Mouse (Mus musculus): ENCODE measurements at regions not wholly inside any gene's neighbourhood (a gene's known extent, or its start where the extent isn't known, plus 50 kb on each side); places are given as distances from the start of the nearest gene placed in this dataset.

DNA sequence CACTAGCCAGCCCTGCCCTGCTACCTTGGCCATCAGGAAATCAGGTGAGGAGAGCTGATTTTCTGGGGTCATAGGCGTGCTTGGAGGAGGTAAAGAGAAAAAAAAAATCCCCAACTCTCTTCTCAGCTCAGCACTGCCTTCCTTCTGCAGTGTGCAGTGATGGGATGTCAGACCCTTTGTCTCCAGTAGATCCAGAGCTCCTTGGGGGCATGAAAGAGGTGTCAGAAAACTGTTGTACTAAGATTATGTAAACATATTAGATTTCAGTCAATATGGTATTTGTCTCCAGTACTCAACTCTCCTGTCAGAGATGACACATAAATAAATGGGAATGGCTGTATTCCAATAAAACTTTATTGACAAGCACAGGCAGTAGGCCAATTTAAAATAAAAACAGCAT lies 226.8 kb upstream of the Ercc4 start:
- 25% methylated on average over 1 of the region's 1 CpGs for WGBS (ENCODE audit: insufficient replicate concordance)

DNA sequence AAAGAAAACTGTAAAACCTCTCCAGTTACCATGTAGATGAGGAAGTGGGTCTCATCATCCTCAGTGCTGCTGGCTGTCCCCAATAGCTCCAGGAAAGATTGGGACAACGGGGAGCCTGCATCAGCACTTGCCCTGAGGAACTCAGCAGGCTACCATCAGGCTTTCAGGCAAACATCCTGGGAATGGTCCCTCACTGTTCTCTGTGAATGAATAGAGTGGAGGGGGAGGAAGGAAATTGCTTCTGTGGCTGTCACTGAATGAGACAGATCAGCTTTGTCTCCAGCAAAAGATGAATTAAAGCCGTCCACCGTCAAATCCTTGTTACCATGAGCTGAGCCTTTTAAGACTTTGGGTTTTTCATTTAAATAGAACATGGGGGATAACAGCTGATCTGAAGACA lies 224.9 kb upstream of the Ercc4 start:
- DNase-seq (ENCODE audit: low read depth in 3 of 3, low spot score in 3 of 3) (no peak), ATAC-seq (ENCODE audit: insufficient read depth) (no peak)
- no peaks in the 10 kb centered on the region for H3K4me1 ChIP-seq (replicated peaks; ENCODE audit: control insufficient read depth in 2 of 2, insufficient read depth in 2 of 2, low read length in 1 of 2)
- H3K27ac ChIP-seq = no peak overlapping the region
- no peaks in the 10 kb centered on the region for H3K9me3 ChIP-seq (ENCODE audit: control insufficient read depth, low read length)
- H3K27me3 ChIP-seq (ENCODE audit: control insufficient read depth, insufficient read depth, low read length) = no peaks in the 10 kb centered on the region
- H3K4me2 ChIP-seq (ENCODE audit: low read depth) = no peak overlapping the region
- H3K9ac ChIP-seq (replicated peaks) = no peak overlapping the region
- 25% methylated on average over 3 of the region's 3 CpGs for WGBS (ENCODE audit: insufficient replicate concordance)
- no peak for TF ChIP-seq CTCF (IDR thresholded peaks at IDR 0.05; ENCODE audit: low read depth)
- TF ChIP-seq EP300 (IDR thresholded peaks at IDR 0.05; ENCODE audit: low read depth) = no peak
- no peak overlapping the region for H3K4me3 ChIP-seq (ENCODE audit: insufficient read depth in 1 of 2, low read depth in 2 of 2, low read length in 2 of 2)
- no peaks in the 10 kb centered on the region for H3K36me3 ChIP-seq (replicated peaks; ENCODE audit: control insufficient read depth, insufficient read depth, low read depth)

More for the DNA sequence above, 226.8 kb upstream of the Ercc4 start:
- H3K9me3 ChIP-seq (ENCODE audit: control insufficient read depth, low read length) = no peaks in the 10 kb centered on the region
- H3K36me3 ChIP-seq (replicated peaks; ENCODE audit: control insufficient read depth, insufficient read depth, low read depth) = no peaks in the 10 kb centered on the region
- no peaks in the 10 kb centered on the region for H3K27me3 ChIP-seq (ENCODE audit: control insufficient read depth, insufficient read depth, low read length)
- no peak for TF ChIP-seq EP300 (IDR thresholded peaks at IDR 0.05; ENCODE audit: low read depth)
- TF ChIP-seq CTCF (IDR thresholded peaks at IDR 0.05; ENCODE audit: low read depth) = no peak
- H3K4me2 ChIP-seq (ENCODE audit: low read depth) = no peak overlapping the region
- ATAC-seq (ENCODE audit: insufficient read depth) = no peak
- H3K27ac ChIP-seq = no peak overlapping the region
- DNase-seq (ENCODE audit: low read depth in 3 of 3, low spot score in 3 of 3) = no peak
- no peaks in the 10 kb centered on the region for H3K4me1 ChIP-seq (replicated peaks; ENCODE audit: control insufficient read depth in 2 of 2, insufficient read depth in 2 of 2, low read length in 1 of 2)
- no peak overlapping the region for H3K9ac ChIP-seq (replicated peaks)
- H3K4me3 ChIP-seq (ENCODE audit: insufficient read depth in 1 of 2, low read depth in 2 of 2, low read length in 2 of 2) = no peak overlapping the region

DNA sequence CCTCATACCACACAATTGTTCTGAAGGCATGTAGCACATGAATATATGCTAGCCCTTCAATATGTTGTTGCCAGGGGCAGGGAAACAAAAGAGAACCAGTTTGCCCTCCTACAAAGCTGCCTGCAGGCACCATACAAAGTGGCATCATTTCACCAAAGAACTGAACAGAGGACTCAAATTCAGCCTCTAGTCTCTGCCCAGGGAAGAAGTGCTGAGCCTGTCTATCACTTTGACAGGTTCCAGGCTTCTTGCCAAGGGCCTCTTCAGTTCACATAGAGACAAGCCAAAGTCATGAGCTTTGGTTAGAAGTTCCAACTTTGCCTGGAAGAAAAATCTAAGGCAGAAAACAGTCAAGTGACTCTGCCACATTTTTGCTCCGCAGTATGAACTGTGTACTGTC lies 223.4 kb upstream of the Ercc4 start:
- DNase-seq (ENCODE audit: low read depth in 3 of 3, low spot score in 3 of 3) (no peak), ATAC-seq (ENCODE audit: insufficient read depth) (no peak)
- Histone ChIP-seq H3K27me3 (ENCODE audit: control insufficient read depth, insufficient read depth, low read length) (no peaks in the 10 kb centered on the region), H3K9ac (replicated peaks) (no peak overlapping the region), H3K4me3 (ENCODE audit: insufficient read depth in 1 of 2, low read depth in 2 of 2, low read length in 2 of 2) (no peak overlapping the region), H3K27ac (no peak overlapping the region), H3K36me3 (replicated peaks; ENCODE audit: control insufficient read depth, insufficient read depth, low read depth) (no peaks in the 10 kb centered on the region), H3K4me2 (ENCODE audit: low read depth) (no peak overlapping the region), H3K9me3 (ENCODE audit: control insufficient read depth, low read length) (no peaks in the 10 kb centered on the region), H3K4me1 (replicated peaks; ENCODE audit: control insufficient read depth in 2 of 2, insufficient read depth in 2 of 2, low read length in 1 of 2) (no peaks in the 10 kb centered on the region)
- TF ChIP-seq CTCF (IDR thresholded peaks at IDR 0.05; ENCODE audit: low read depth) (no peak), EP300 (IDR thresholded peaks at IDR 0.05; ENCODE audit: low read depth) (no peak)
- WGBS (ENCODE audit: insufficient replicate concordance) = 50% methylated on average over 1 of the region's 1 CpGs

DNA sequence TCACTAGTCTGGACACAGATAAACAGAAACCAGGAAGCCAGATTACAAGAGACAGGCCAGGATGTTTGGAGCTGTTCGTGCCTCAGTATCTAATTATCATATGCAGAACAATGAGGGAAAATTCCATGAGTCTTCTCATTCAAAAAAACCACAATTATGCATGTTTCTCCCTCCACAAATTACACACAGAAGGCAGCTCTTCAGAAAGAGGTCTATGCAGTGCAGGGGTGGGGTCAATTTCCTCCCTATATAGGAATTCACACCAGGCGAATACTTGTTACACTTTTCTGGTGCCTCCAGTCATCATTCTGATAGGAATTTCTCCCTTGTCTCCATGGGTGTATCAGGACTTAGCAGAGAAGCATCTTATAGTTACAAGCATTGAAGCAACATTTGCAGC lies 222.1 kb upstream of the Ercc4 start:
- DNase-seq (ENCODE audit: low read depth in 3 of 3, low spot score in 3 of 3) (no peak), ATAC-seq (ENCODE audit: insufficient read depth) (no peak)
- Histone ChIP-seq H3K9ac (replicated peaks) (no peak overlapping the region), H3K36me3 (replicated peaks; ENCODE audit: control insufficient read depth, insufficient read depth, low read depth) (no peaks in the 10 kb centered on the region), H3K27ac (no peak overlapping the region), H3K4me1 (replicated peaks; ENCODE audit: control insufficient read depth in 2 of 2, insufficient read depth in 2 of 2, low read length in 1 of 2) (no peaks in the 10 kb centered on the region), H3K4me3 (ENCODE audit: insufficient read depth in 1 of 2, low read depth in 2 of 2, low read length in 2 of 2) (no peak overlapping the region), H3K9me3 (ENCODE audit: control insufficient read depth, low read length) (no peaks in the 10 kb centered on the region), H3K4me2 (ENCODE audit: low read depth) (no peak overlapping the region), H3K27me3 (ENCODE audit: control insufficient read depth, insufficient read depth, low read length) (no peaks in the 10 kb centered on the region)
- 37% methylated on average over 2 of the region's 2 CpGs for WGBS (ENCODE audit: insufficient replicate concordance)
- TF ChIP-seq EP300 (IDR thresholded peaks at IDR 0.05; ENCODE audit: low read depth) = no peak
- no peak for TF ChIP-seq CTCF (IDR thresholded peaks at IDR 0.05; ENCODE audit: low read depth)

DNA sequence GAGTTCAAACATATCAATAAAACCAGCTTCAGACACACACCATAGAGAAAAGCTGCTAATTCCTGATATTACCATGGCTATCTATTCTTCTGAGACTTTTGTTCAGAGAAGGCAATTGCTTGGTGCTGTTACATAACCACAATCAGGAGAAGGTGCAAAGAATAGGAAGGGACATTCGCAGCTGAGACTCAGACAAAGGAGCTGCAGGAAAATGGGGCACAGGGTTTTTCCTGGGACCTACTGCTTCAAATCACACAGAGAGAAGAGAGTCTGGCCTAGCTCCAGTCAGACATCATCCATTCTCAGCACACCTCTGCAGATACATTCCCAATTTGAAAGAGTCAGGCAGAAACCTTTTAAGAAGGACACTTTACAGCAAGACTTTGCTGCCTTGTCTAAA lies 219.4 kb upstream of the Ercc4 start:
- 47% methylated on average over 1 of the region's 1 CpGs for WGBS (ENCODE audit: insufficient replicate concordance)
- H3K4me3 ChIP-seq (ENCODE audit: insufficient read depth in 1 of 2, low read depth in 2 of 2, low read length in 2 of 2) = no peak overlapping the region
- TF ChIP-seq EP300 (IDR thresholded peaks at IDR 0.05; ENCODE audit: low read depth) (no peak), CTCF (IDR thresholded peaks at IDR 0.05; ENCODE audit: low read depth) (no peak)
- no peaks in the 10 kb centered on the region for H3K36me3 ChIP-seq (replicated peaks; ENCODE audit: control insufficient read depth, insufficient read depth, low read depth)
- ATAC-seq (ENCODE audit: insufficient read depth) (no peak), DNase-seq (ENCODE audit: low read depth in 3 of 3, low spot score in 3 of 3) (no peak)
- no peaks in the 10 kb centered on the region for H3K9me3 ChIP-seq (ENCODE audit: control insufficient read depth, low read length)
- no peak overlapping the region for H3K27ac ChIP-seq
- no peak overlapping the region for H3K9ac ChIP-seq (replicated peaks)
- no peaks in the 10 kb centered on the region for H3K27me3 ChIP-seq (ENCODE audit: control insufficient read depth, insufficient read depth, low read length)
- no peak overlapping the region for H3K4me2 ChIP-seq (ENCODE audit: low read depth)
- H3K4me1 ChIP-seq (replicated peaks; ENCODE audit: control insufficient read depth in 2 of 2, insufficient read depth in 2 of 2, low read length in 1 of 2) = no peaks in the 10 kb centered on the region
